ENCODE assay signal across 8 mouse cellular contexts in the genomic region with DNA sequence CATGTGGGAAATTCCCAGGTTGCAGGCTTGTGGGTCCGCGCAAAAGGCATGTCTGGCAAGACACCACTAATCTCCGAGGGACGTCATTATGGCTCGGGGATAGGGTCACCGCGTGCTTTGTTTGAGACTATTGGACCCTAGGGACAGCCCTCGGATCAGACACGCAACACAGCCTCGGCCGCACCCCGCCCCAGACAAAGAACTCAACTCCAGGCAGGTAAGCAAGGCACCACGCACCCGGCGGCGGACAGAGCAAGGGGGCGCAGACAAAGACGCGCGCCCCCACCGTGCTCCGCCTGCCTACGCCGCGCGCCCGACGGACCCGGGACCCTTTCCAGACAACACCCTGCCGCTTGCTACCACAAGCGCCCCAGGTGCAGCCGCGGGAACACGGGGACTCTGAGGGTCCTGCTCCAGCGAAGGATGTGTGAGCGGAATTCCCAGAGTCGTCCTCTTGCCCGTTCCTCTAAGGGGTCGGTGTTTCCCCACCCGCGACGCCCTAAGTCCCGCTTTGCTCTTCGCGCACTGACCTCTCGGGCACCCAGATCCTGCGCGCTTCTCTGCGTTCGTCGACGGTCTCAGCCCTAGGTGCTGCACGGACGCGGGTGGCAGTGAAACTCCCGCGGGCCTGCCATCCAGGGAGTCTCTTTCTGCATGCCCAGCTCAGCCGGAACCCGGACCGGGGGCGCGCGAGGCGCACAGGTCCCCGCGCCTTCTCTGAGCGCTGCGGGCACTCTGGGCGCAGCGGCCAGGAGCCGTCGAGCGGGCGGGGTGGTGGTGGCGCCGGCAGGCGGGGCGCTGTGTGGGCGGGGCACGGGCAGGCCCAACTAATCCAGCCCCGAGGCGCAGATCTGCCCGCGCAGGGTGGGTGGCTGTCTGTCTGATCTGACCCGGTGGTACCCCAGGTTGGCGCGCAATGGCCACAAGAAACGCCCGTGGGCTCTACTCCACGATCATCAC. TPM values are rescaled to one million over a fixed set of nuclear protein-coding genes. Genes with fewer than 3 reads are reported as not detected.
DNase-seq lines count a peak whose midpoint lies in the region; ATAC-seq and TF ChIP-seq lines count a peak whose summit lies in the region.

No protein-coding gene starts in this region.

- no peaks in the 10 kb centered on the region; the same call in 1 of the 2 replicates for H3K36me3 ChIP-seq in erythroblast, embryonic 14.5 days (ENCODE audit: control insufficient read depth)
- H3K36me3 ChIP-seq in embryonic facial prominence, embryonic 12.5 days: no peaks in the 10 kb centered on the region
- no peaks in the 10 kb centered on the region for H3K36me3 ChIP-seq in liver, adult 2 months (ENCODE audit: control insufficient read depth, insufficient read depth, low read length)
- H3K36me3 ChIP-seq in midbrain, postnatal 0 days (ENCODE audit: insufficient read depth, low read length): peaks cover 3% of the 10 kb centered on the region; the same call in 1 of the 2 replicates
- H3K36me3 ChIP-seq in stomach, embryonic 15.5 days: no peaks in the 10 kb centered on the region

- ATAC-seq in erythroblast, adult 5-6 weeks (replicated peaks; ENCODE audit: low FRiP score, poor library complexity, severe bottlenecking): no peak
- ATAC-seq in embryonic facial prominence, embryonic 12.5 days (ENCODE audit: insufficient number of reproducible peaks, insufficient read depth, low FRiP score, low TSS enrichment): peak; percentile 77
- peak; percentile 83 for ATAC-seq in midbrain, postnatal 0 days (ENCODE audit: low FRiP score)
- ATAC-seq in stomach, embryonic 15.5 days (ENCODE audit: insufficient read depth, low FRiP score, low read depth): peak; percentile 86

- H3K27me3 ChIP-seq in erythroblast, embryonic 14.5 days (ENCODE audit: control insufficient read depth): peaks cover 21% of the 10 kb centered on the region
- no peaks in the 10 kb centered on the region for H3K27me3 ChIP-seq in embryonic facial prominence, embryonic 12.5 days
- no peaks in the 10 kb centered on the region for H3K27me3 ChIP-seq in liver, adult 2 months (ENCODE audit: control insufficient read depth, insufficient read depth, low read length)
- H3K27me3 ChIP-seq in midbrain, postnatal 0 days (ENCODE audit: insufficient read depth, low read length): no peaks in the 10 kb centered on the region
- H3K27me3 ChIP-seq in stomach, embryonic 15.5 days (replicated peaks): no peaks in the 10 kb centered on the region; the same call in 1 of the 2 replicates

- H3K79me2 ChIP-seq in liver, adult 2 months (ENCODE audit: control insufficient read depth, insufficient read depth, low read length): no peaks in the 10 kb centered on the region; the same call in 1 of the 2 replicates

- H3K4me2 ChIP-seq in embryonic facial prominence, embryonic 12.5 days (replicated peaks): peak overlapping the region; percentile 61
- H3K4me2 ChIP-seq in midbrain, postnatal 0 days (ENCODE audit: low read depth, low read length, poor library complexity, severe bottlenecking): peak overlapping the region; percentile 59
- peak overlapping the region; percentile 84 for H3K4me2 ChIP-seq in stomach, embryonic 15.5 days

- no peak for TF ChIP-seq CTCF in liver, adult 2 months (IDR thresholded peaks at IDR 0.05; ENCODE audit: low read depth, low read length)
- TF ChIP-seq CTCF in midbrain, postnatal 0 days (IDR thresholded peaks at IDR 0.05): no peak

- peak overlapping the region; percentile 61 for H3K9ac ChIP-seq in embryonic facial prominence, embryonic 12.5 days
- H3K9ac ChIP-seq in liver, adult 2 months (ENCODE audit: low read depth, low read length): peak overlapping the region; percentile 69
- peak overlapping the region; percentile 64 for H3K9ac ChIP-seq in midbrain, postnatal 0 days (replicated peaks; ENCODE audit: low read length, poor library complexity, severe bottlenecking)
- 0 out of 2 replicates have a peak overlapping the region, but pooled peaks have one; percentile 49 for H3K9ac ChIP-seq in stomach, embryonic 15.5 days

- peaks cover 13% of the 10 kb centered on the region for H3K4me1 ChIP-seq in erythroblast, embryonic 14.5 days (ENCODE audit: control insufficient read depth)
- peaks cover 25% of the 10 kb centered on the region for H3K4me1 ChIP-seq in embryonic facial prominence, embryonic 12.5 days
- H3K4me1 ChIP-seq in liver, adult 2 months (ENCODE audit: control insufficient read depth, insufficient read depth, low read length): no peaks in the 10 kb centered on the region
- H3K4me1 ChIP-seq in midbrain, postnatal 0 days (ENCODE audit: insufficient read depth, low read length): peaks cover 7% of the 10 kb centered on the region; the same call in 1 of the 2 replicates
- peaks cover 6% of the 10 kb centered on the region for H3K4me1 ChIP-seq in stomach, embryonic 15.5 days

- under 1% methylated on average over 86 of the region's 90 CpGs for WGBS in embryonic facial prominence, embryonic 12.5 days
- 10% methylated on average over 90 of the region's 90 CpGs for WGBS in liver, adult 2 months
- 2% methylated on average over 87 of the region's 90 CpGs for WGBS in midbrain, postnatal 0 days
- WGBS in stomach, embryonic 15.5 days: 1% methylated on average over 90 of the region's 90 CpGs

- no peak for TF ChIP-seq POLR2A in liver, adult 2 months (IDR thresholded peaks at IDR 0.05; ENCODE audit: extremely low read depth, insufficient read depth, low read length)

- peak overlapping the region; percentile 3; the same call in 1 of the 2 replicates for H3K27ac ChIP-seq in embryonic facial prominence, embryonic 12.5 days
- H3K27ac ChIP-seq in liver, adult 2 months (replicated peaks; ENCODE audit: insufficient read depth, low read depth, low read length): no peak overlapping the region
- peak overlapping the region; percentile 38; the same call in 1 of the 2 replicates for H3K27ac ChIP-seq in midbrain, postnatal 0 days (ENCODE audit: low read depth, low read length)
- H3K27ac ChIP-seq in stomach, embryonic 15.5 days: no peak overlapping the region

- peak overlapping the region; percentile 52 for H3K4me3 ChIP-seq in erythroblast, embryonic 14.5 days (replicated peaks)
- peak overlapping the region; percentile 73 for H3K4me3 ChIP-seq in embryonic facial prominence, embryonic 12.5 days
- H3K4me3 ChIP-seq in liver, adult 2 months (ENCODE audit: insufficient read depth, low read depth, low read length): peak overlapping the region; percentile 68
- H3K4me3 ChIP-seq in midbrain, postnatal 0 days (ENCODE audit: low read depth, low read length): peak overlapping the region; percentile 57
- H3K4me3 ChIP-seq in stomach, embryonic 15.5 days (replicated peaks): peak overlapping the region; percentile 59

- peak; percentile 38 to 58 for DNase-seq in heart, adult 9 months (ENCODE audit: low spot score in 2 of 2)
- DNase-seq in kidney, adult 8-10 months: peak; percentile 57 to 71
- DNase-seq in liver, adult 2 months (ENCODE audit: extremely low read depth, low read depth, low spot score): peak; percentile 7
- DNase-seq in midbrain, postnatal 0 days (ENCODE audit: low spot score): peak; percentile 57

- H3K9me3 ChIP-seq in erythroblast, embryonic 14.5 days (ENCODE audit: control insufficient read depth, low read length): no peaks in the 10 kb centered on the region
- H3K9me3 ChIP-seq in embryonic facial prominence, embryonic 12.5 days: no peaks in the 10 kb centered on the region
- H3K9me3 ChIP-seq in midbrain, postnatal 0 days (ENCODE audit: low read length): no peaks in the 10 kb centered on the region
- no peaks in the 10 kb centered on the region for H3K9me3 ChIP-seq in stomach, embryonic 15.5 days

RNA-seq across cellular contexts. Expression of a gene that starts 42.1 kb away (rescaled TPM):
- not detected in 2 replicates for polyA plus RNA-seq in erythroblast, embryonic 14.5 days (2012)
- total RNA-seq in erythroblast, adult 5-6 weeks (2015; ENCODE audit: low replicate concordance): not detected in 2 replicates
- total RNA-seq in erythroblast, adult 5-6 weeks (2017; ENCODE audit: low replicate concordance): not detected in 2 replicates
- polyA plus RNA-seq in embryonic facial prominence, embryonic 12.5 days (2016; fragmentation: Nextera tagmentation; extraction: Ambion mirVana): not detected in 2 replicates
- total RNA-seq in liver, adult 2 months (2014; rRNA removed): not detected in 2 replicates
- not detected in 2 replicates for polyA plus RNA-seq in liver, adult 2 months (2012; rRNA removed)
- not detected in 2 replicates for total RNA-seq in midbrain, postnatal 0 days (2014; rRNA removed)
- not detected in 2 replicates for polyA plus RNA-seq in midbrain, postnatal 0 days (2015; fragmentation: Nextera tagmentation; extraction: Ambion mirVana)
- polyA plus RNA-seq in stomach, embryonic 15.5 days (2015; fragmentation: Nextera tagmentation; extraction: Ambion mirVana): not detected in 2 replicates

RNA-seq across cellular contexts. Expression of a gene that starts 43.6 kb away (rescaled TPM):
- not detected in 2 replicates for polyA plus RNA-seq in erythroblast, embryonic 14.5 days (2012)
- total RNA-seq in erythroblast, adult 5-6 weeks (2015; ENCODE audit: low replicate concordance): not detected in 2 replicates
- not detected in 2 replicates for total RNA-seq in erythroblast, adult 5-6 weeks (2017; ENCODE audit: low replicate concordance)
- polyA plus RNA-seq in embryonic facial prominence, embryonic 12.5 days (2016; fragmentation: Nextera tagmentation; extraction: Ambion mirVana): 2.3 TPM in 2 replicates
- not detected in 2 replicates for total RNA-seq in liver, adult 2 months (2014; rRNA removed)
- polyA plus RNA-seq in liver, adult 2 months (2012; rRNA removed): 0.07 TPM in 1 of 2 replicates, not detected in the other
- total RNA-seq in midbrain, postnatal 0 days (2014; rRNA removed): 10.6 and 11.9 TPM in 2 replicates
- polyA plus RNA-seq in midbrain, postnatal 0 days (2015; fragmentation: Nextera tagmentation; extraction: Ambion mirVana): 10.7 and 13.4 TPM in 2 replicates
- 0.70 and 0.73 TPM in 2 replicates for polyA plus RNA-seq in stomach, embryonic 15.5 days (2015; fragmentation: Nextera tagmentation; extraction: Ambion mirVana)

Comparison
In these comparisons a context has a peak if more than half of its experiments do, and no peak if none do; other contexts are left out.
1. H3K27ac ChIP-seq: peak in embryonic facial prominence, embryonic 12.5 days (single experiment) and midbrain, postnatal 0 days (single experiment); none in liver, adult 2 months (single experiment) and stomach, embryonic 15.5 days (single experiment).
2. DNase-seq: peak in every context shown above with its lines; median percentile 64 in kidney, adult 8-10 months; 57 in midbrain, postnatal 0 days; 48 in heart, adult 9 months; 7 in liver, adult 2 months.
3. Peak in every context shown above with its lines, with median percentiles within 50 percentile points of each other: H3K4me3 ChIP-seq, H3K4me2 ChIP-seq and H3K9ac ChIP-seq.